Mouse (Mus musculus) lung, postnatal 14 days (tissue): ENCODE results near the gene Gm10401.

ENCODE experiments used
- DNase-seq: peaks from one replicate; pipeline ENCODE4 v3.0.0; 2021

Gene Gm10401

DNA sequence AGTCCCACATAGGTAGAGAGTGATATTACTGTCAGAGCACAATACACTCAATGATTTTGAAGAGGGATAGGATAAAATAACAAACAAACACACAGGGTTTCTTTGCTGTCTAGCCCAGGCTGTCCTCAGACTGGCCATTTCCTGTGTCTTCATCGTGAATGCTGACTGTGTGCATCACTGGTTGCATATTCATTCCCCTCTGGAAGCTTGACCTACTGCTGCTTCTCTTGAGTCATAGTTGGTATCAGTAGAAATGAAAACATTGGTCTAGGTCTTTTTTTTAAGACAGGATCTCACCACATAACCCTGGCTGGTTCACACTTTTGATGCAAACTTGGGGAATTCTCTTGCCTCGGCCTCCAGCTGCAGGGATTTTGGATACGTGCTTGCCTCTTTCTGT, 28.5 kb downstream of the Gm10401 start:
- DNase-seq, result no peak

DNA sequence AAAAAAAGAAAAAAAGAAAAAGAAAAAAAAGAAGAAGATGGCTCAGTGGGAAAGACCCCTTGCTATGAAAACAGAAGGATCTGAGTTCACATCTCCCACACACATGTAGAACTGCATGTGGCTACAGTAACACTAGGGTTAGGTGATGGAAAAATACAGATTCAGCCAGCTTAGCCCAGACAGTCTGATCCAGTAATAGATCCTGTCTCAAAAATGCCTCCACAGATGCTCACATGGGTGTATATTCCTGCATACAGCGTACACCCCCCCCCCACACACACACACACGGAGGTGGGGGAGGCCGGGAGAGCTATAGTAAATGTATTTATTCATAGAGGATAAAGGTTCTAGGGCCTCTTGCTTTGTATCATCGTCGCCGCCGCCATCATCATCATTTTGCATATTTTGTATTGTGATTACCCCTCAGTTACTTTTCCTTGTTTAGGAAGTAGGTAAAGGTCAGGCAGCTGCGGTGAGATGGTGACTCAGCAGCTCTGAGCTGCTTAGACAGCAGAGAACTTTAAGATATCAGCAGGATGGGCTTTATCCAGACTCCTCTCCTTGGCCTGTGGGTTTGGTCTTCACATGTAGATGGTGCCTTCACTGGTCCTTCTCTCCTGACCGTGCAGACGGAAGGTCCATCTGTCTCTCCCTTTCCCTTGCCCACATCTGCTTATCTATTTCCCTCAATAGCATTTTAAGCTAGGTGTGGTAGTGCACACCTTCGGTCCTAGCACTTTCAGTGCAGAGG, 29.2 kb downstream of the Gm10401 start:
- DNase-seq, result no peak

- DNase-seq, result no peak
Measured at GRCm38 (mm10) chr5:115066245-115066644, 31.9 kb downstream of the Gm10401 start.

DNA sequence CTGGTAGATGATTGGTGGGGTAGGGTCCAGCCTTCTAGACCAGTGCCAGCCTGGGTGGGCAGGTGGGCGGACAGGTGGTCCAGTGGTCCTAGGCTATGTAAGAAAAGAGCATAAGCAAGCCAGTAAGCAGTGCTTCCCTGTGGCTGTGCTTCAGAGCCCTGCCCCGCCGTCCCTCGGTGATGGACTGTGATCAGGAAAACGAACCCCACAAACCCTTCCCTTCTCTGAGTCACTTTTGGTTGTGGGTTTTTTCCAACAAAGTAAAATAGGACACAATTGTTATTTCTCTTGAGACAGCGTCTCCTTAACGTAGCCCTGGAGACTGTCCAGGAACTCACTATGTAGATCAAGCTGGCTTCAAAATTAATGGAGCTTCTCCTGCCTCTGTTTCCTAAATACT, 34.7 kb downstream of the Gm10401 start:
- DNase-seq, result no peak

DNA sequence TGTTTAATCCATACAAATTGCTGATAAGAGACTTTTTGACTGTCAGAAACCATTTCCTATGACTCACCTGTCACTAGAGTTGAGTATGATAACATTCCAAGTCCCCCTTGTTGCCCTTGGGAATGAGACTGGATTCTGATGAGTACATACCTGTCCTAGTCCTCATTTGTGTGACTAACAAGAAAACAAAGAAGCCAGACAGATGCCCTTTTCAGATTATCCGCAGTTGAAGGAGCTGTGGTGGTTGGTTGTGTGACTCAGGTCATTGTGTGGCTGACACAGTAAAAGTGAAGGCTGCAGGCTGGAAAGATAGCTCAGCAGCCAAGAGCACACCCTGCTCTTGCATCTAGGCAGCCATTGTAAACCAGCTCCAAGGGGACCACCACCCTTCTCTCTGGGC, 35.5 kb downstream of the Gm10401 start:
- DNase-seq, result no peak

DNA sequence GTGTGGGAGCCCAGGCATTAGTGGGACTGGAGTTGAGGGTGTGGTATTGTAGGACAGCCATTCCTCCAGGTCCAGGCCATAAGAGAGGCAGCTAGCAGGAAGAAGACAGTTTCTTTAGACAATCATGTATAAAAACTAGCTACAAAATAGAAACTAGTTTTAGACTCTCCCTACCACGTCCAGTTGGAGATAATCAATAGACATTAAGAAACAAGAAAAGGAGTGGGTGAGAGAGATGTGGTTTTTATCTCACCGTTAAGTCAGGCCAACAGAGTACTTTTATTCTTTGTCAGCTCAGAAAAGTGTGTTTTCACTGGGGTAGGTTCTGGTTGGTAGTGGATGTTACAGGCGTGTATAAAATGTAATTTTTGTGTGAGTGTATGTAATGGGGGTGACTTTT, 37.1 kb downstream of the Gm10401 start:
- DNase-seq, result no peak

DNA sequence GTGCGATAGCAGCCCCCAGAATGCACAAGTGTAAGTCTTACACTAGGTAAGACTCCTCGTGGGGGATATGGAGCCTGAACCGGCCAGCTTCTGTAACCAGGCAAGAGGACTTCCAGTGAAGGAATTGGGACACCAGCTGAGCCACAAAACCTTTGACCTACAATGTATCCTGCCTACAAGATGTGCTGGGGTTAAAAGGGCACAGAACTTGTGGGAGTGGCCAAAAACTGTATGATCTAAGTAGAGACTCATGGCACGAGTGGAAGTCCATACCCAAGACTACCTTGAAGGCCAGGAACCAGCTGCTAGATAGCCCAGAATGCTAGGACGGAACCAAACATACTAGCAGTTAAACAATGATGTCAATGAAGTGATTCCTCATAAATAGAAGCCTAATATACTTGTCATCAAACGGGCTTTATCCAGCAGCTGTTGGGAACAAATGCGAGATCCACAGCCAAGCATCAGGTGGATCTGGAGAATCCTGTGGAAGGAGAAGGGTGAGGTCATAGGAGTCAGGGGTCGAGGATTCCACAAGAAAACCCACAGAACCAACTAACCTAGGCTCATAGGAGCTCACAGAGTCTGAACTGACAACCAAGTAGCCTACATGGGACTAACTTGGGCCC, 37.9 kb downstream of the Gm10401 start:
- no peak for DNase-seq

GRCm38 (mm10) chr5:115058584-115059297, 39.4 kb downstream of the Gm10401 start:
- DNase-seq, result no peak

- no peak for DNase-seq
Measured at GRCm38 (mm10) chr5:115057153-115057552, 40.9 kb downstream of the Gm10401 start.

DNA sequence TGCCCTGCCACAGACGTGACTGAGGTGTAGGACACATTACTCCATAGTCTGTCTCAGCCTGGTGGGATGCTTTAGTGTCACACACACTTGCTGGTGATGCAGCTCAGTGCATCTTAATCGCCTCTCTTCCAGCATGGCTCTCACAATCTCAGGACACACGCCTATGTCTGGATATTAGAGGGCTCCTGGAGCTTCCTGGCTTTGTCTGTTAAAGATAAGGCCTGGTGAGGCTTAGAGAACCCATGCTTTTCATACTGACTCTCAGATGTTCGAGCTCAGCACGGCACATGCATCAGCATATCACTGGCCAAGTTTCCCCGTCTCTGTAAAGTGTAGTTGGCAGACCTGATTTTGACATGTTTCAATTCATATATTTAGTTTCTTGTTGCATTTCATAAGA, 42.7 kb downstream of the Gm10401 start:
- DNase-seq, result no peak

GRCm38 (mm10) chr5:115053791-115054396, 44.2 kb downstream of the Gm10401 start:
- no peak for DNase-seq

DNA sequence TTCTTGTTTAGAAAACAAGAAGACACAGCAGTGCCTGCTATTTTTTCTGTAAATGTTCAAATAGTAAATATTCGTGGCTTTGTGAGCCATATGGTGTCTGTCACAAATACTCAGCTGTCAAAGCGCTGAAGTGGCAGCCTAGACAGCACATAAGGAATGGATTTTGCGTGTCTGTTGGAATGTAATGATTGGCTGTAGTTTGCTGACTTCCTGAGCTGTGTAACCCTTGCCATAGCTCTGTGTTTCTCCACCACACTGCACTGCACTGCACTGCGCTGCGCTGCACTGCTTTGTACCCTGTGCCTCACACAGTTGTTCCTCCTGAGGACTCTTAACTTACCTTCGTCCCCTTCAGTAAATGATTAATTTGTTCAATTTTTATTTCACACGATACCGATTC, 45.5 kb downstream of the Gm10401 start:
- no peak for DNase-seq

- no peak for DNase-seq
Measured at GRCm38 (mm10) chr5:115050776-115051175, 47.3 kb downstream of the Gm10401 start.

DNA sequence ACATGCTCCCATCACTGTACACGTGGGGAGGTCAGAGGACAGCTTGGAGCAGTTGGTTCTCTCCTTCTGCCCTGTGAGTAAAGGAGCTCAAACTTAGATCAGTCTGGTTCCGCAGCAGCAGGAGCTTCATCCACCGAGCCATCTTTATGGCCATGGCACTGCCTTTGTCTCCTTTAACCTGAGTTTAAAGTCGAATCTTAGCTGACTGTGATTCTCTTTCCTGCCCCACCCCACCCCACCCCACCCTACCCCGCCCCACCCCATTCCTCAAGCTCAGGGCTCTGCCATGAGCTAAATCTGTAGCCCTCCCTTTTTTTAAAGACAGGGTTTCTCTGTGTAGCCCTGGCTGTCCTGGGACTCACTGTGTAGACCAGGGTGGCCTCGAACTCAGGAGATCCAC, 48.4 kb downstream of the Gm10401 start:
- no peak for DNase-seq
